Mouse (Mus musculus): ENCODE measurements around the gene Tmem265.

Tmem265 gene

DNA sequence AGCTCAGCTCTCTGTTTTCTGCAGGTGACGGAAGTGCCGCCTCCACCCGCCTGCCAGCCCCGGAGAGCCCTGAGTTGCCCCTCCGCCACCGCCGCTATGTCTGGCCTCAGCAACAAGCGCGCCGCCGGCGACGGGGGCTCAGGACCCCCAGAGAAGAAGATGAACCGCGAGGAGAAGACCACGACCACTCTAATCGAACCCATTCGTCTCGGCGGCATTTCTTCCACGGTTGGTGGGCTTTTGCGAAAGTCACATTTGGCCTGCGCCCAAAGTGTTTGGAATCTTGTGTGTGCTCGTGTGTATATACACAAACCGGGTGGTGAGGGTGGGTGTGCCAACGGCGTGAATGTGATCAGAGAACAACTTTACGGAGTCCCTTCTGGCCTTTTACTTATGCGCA, 27.7 kb downstream of the Tmem265 start:
- no peak for DNase-seq

DNA sequence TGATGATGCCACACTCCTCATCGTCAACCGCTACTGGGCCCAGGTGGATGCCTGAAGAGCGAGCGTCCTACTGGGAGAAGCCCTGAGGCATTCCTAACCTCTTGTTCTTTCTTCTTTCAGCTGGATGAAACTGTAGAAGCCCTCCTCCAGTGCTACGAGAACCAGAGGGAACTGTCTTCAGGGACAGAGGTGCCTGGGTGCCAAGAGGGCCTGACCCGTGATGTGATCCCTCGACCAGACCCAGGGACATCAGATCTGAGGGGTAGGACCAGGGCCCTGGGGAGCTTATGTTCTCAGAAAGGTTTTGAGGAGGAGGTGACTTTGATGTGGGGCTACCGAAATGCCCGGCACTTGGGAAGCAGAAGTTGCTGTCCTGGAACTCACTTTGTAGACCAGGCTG, 28.4 kb downstream of the Tmem265 start:
- DNase-seq: no peak

DNA sequence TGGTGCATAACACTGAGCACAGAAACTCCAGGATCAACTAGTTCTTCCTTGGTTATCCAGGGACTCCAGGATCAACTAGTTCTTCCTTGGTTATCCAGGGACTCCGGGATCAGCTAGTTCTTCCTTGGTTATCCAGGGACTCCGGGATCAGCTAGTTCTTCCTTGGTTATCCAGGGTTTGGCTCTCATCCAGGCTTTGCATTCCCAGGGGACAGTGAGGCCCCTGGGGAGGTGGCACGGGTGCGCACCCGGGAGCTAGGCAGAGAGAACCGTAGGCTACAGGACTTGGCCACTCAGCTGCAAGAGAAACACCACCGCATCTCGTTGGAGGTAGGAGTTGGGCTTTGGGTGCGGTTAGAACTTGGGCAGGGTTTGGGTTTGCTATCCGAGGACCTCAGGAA, 29.9 kb downstream of the Tmem265 start:
- DNase-seq: no peak

DNA sequence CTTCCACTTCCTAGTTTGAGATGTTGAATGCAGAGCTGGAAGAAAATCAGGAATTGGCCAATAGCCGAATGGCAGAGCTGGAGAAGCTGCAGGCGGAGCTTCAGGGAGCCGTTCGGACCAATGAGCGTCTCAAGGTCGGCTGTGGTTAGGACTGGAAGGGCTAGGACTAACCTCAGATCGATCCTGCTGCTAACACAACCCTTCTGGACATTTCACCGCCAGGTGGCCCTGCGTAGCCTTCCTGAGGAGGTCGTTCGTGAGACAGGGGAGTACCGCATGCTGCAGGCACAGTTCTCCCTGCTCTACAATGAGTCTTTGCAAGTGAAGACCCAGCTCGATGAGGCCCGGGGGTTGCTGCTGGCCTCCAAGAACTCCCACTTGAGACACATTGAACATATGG, 31.4 kb downstream of the Tmem265 start:
- no peak for DNase-seq

DNA sequence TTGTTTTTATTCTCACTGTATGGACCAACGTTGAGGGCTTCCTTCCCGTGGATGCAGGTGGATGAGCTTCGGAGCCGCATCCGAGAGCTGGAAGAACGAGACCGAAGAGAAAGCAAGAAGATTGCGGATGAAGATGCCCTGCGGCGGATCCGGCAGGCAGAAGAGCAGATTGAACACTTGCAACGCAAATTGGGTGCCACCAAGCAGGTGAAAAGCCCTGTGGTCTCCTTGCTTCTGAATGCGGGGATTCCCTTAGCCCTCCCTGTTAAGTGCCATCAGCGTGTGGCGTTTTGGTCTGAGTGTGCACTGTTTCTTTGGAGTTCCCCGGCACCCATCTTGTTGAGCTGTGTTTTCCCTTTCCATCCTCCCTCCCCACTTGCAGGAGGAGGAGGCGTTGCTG, 35.6 kb downstream of the Tmem265 start:
- DNase-seq: no peak

DNA sequence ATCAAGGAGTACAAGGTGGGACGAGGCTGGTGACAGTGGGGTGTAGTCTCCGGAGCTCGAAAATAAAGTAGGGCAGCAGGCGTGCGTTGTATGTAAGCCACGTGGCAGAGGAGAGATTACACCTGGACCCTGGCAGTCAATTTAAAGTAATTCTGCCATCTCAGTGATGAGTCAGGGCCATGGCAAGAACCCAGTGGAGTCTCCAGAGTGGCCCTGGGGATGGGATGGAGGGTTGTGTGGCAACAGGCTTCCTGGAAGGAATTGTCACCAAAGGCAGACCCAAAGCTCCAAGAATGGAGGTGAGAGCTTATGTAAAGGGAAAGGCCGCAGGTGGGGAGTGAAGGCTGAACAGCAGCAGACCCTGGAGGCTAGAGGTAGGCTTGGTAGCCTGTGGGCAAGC, 39.4 kb downstream of the Tmem265 start:
- no peak for DNase-seq

DNA sequence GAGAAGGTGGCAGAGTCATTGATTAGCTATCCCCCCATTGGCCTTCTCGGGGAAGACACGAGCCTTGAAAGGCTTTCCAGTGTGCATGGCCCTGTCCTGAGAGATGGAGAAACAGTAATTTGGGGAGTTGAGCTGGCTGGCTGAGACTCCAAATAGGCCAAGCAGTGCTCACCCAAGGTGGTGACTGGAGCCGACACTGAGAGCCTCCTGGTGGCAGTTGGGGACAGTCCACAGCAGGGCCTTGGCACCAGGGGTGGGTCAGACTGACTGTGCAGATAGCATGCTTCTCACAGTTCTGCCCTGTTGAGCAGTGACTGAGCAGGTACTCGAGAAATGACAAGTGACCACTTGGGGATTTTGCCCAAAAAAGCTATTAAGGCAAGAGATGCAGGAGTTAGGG, 40.5 kb downstream of the Tmem265 start:
- no peak for DNase-seq

DNA sequence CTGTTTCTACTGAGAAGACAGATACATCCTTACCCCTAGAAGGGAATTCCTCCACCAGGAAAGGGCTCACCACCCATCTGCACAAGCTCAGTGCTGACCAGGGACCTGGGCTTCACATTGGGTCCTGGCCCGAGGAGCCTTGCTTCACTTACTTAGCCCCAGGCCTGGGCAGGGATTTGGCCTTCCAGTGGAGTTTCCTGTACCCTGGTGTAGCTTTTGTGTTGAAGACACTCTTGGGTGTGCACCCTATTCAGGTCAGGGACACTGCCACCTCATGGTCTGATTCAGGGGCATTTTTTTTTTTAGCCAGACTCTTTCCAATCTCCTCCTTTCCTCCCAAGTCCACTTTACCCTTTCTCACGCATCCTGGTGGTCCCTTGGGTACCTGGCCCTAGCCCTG, 41.7 kb downstream of the Tmem265 start:
- DNase-seq: no peak

DNA sequence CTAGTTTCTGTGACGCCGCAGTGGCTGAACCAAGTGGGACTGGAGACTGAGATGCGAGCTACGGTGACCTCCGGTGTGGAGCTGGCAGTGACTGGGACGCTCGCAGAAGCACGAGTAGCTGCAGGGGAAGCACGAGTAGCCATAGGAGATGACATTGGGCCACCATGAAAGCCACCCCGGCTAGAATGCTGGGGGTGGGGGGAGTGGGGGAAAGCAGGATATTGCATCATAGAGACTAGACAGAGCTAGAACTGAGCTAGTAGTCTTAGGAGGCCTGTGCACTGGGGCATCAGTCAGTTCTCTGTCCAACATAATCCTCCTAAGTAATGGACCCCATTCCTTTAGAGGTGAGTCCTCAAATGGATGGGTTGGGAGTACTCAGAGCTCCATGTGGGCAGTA, 43.1 kb downstream of the Tmem265 start:
- no peak for DNase-seq

DNA sequence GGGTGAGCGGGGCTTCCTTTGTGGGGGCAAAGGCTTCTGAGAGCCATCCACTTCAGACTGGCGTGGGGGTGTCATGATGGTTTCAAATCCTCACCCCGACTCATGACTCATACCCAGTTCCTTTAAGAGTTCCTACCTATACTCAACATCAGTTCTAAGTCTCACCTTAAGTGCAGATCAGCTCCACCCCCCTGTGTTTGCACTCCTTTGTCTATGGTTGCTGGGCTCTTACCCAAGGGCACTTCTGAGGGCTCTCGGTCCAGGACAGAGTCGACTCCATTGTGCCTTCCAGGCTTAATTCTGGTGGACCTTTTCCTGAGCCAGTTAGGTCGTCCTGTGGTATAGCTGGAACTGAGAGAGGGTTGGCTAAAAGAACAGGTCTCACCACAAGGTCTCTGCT, 46.0 kb downstream of the Tmem265 start:
- DNase-seq: peak; percentile 46

DNA sequence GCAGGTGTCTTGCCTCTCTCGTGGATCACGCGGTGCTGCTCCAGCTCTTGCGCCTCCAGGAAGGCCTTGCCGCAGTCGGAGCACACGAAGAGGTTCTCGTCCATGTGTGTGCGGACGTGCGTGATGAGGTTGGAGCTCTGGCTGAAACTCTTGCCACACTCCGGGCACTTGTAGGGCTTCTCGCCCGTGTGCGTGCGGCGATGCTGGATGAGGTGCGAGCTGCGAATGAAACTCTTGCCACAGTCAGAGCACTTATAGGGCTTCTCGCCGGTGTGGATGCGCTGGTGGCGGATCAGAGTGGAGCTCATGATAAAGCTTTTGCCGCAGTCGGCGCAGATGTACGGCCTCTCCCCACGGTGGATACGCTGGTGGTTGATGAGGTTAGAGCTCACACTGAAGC, 49.8 kb downstream of the Tmem265 start:
- no peak for DNase-seq

DNA sequence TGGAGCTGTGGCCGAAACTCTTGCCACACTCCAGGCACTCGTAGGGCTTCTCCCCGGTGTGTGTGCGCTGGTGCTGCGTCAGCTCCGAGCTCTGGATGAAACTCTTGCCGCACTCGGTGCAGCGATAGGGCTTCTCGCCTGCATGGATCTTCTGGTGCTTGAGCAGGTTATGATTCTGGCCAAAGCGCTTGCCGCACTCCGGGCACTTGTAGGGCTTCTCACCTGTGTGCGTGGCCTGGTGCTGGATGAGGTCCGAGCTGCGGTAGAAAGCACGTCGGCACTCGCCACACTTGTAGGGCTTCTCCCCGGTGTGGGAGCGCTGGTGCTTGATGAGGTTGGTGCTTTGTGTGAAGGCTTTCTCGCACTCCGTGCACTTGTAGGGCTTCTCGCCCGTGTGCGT, 50.4 kb downstream of the Tmem265 start:
- no peak for DNase-seq

DNA sequence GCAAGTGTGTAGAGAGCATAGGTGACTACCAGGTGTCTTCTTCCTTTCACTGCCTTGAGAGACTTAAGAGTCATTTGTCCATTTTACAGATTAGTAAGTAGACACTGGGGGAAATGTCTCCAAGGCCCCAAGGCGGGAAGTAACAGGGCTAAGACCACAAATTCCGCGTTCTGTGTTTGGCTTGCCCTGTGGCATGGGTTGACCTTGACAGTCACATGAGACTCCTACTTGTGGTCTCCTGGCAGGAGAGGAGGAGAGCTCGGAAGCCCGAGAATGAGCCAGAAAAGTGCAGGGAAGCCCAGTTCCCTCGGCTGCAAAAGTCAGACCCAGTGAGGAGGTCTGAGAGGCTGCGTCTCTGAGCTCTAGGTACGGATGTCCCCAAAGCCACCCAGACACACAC, 52.3 kb downstream of the Tmem265 start:
- no peak for DNase-seq

DNA sequence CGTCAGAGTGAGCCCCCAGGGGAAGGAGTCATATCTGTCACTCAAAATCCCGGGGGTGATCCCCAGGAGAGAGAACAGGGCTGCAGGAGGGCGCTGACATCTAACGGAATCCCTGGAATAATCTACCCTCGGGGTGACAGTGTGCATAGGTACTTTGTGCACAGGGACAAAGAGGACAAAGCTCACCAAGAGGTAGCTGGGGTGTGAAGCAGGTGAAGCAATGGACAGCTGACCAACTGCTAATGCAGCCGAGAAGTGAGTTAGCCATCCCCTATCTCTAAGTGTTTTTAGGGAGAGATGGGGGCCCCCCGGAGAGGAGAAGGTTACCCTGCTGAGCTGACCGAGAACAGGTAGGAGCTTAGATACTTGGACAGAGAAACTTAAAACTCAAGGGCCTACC, 52.9 kb downstream of the Tmem265 start:
- DNase-seq: no peak

DNA sequence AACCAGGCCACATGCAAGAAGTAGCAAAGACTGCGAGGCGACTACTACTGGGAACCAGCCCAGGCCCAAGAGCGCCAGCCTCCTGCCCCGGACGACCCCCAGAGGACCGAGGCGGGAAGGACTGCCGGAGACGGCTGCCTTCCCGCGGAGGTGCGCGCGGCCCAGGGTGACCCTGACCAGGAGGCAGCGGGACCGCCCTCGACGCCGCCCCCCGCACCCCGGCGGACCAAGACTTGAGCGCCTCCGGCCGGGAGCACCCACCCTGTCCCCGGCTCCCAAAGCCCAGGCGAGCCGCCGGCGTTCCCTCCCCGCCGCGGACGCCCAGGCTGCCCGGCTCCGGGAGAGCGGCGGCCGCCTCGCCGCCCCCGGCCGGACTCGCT, 53.3 kb downstream of the Tmem265 start:
- peak; percentile 44 for DNase-seq

DNA sequence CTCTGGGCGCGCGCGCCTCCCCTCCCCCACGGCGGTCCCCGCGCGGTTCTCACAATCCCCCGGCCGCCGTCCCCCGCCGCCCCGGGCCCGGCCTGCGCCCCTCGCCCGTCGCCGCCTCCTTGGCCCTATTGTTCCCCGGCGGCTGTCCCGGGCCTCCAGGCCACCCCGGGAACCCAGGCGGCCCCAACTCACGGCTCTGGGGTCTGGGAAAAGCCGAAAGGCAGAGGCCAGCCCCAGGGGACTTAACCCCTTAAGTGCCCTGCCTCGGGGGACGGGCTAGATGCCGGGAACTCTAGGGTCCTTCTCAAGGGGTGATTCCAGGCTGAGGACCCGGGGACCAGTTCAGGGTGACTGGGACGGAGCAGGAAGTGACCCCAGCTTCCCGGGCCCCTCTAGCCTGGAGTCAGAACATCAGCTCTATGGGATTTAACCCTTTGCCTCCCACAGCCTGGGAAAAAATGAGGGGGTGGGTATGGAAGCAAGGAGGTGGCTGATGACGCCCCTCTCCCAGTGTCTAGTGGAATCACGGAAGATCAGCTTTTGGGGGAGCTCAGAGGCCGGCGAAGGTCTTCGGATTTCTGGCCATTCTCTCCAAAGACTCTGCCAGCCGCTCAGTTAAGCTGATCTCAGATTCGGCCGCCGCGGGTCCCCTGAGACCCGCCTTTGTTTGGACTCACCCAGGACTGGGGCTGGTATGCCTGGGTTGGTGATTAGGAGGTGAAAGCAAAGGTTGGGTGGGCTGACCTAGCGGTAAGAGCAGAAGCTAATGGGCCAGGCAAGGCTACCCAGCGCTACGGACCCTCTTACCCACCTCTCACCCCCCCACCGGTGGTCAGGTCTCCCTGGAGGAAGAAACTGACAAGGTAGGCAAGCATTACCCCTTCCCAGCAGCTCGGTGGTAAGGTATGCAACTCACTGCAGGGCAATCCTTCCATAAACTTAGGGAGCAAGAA, 54.0 kb downstream of the Tmem265 start, which contains the start of gene Zfp629:
Gene Zfp629, minus strand, starts transcription at position 907 of the 953 bp plus-strand sequence.
- peak; percentile 75 for DNase-seq

DNA sequence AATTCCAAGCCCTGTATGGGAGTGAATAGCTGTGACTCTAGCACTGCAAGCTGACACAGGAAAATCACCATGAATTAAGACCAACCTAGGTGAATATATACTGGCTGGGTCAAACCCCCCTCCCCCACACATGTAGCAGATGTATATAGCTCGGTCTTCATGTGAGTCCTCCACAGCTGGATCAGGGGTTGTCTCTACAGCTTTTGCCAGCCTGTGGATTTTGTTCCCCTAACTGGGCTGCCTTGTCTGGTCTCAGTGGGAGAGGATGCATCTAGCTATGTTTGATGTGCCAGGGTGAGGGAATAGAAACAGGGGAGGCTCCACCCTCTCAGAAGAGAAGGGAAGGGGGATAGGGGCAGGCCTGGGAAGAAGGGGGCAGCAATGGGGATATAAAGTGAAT, 55.1 kb downstream of the Tmem265 start:
- no peak for DNase-seq
